Mouse (Mus musculus) right cerebral cortex, adult 18-20 months (tissue): ENCODE measurements around the gene Mrpl53.
A peak's percentile ranks its signal among the peaks of the same experiment; 100 is the strongest.

Experiments used
- DNase-seq: peaks from one replicate; pipeline ENCODE4 v3.0.0; 2022; ENCODE audit warnings: mixed read lengths

The Mrpl53 gene

DNA sequence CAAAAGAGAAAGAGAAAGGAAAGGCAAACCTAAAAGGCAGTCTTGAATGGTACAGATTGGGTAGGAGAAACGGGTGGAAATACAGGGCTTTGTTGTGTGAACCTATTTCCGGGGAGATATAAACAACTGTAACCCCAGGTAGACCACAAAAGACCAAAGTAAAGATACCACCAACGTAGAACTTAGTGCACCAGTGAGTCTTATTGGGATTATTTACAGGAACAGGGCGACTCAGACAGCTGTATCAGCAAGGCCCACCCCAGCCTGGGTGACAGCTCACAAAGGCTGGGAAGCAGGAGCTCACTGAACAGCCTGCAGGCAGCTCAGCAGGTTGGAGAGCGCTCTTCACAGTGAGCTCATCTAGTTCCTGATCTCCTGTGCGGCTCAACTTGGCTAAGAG is 12.9 kb upstream of the Mrpl53 start:
- no peak for DNase-seq

DNA sequence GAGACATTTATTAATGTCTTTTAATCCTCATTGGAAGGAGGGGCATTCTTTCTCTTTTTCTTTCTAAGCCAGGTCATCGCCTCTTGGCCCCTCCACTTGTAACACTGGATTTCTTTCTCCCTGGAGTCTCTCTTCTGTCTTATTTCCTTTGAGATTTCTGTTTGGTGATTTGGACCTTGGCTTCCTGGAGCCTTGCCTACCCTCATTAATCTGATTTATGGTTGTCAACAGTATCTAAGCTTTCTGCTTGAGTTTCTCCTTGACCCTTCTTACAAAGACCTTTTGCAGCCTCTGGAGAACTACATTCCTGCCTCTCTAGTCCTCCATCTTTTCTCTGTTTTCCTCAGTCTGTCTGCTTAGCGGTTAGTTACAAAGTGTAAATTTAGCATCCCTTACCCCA is 10.4 kb upstream of the Mrpl53 start:
- DNase-seq, result no peak

DNA sequence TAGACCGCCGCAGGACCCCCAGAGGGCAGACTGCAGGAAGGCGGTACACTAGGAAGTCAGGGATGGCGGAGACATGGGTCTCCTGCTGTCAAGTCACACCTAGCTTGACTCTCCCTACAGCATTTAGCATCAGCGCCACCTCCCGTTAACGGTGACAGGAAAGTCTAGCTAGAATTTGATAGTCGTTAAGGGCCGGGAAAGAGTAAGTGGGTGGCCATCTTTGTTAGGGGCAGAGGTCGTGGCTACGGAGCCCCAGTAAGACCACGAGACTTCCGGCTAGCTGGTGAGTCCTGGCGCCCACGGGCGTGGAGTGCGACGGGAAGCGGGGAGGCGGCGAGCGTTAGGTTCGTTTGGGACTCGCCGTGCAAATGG is 7.5 kb upstream of the Mrpl53 start, which contains the start of the genes Ccdc142 and Gm42688:
TSS of gene Ccdc142 (plus strand) at position 286 of the 372 bp plus-strand sequence.
TSS of gene Gm42688 (plus strand) at position 302 of the 372 bp plus-strand sequence.
- DNase-seq, result peak; percentile 92

DNA sequence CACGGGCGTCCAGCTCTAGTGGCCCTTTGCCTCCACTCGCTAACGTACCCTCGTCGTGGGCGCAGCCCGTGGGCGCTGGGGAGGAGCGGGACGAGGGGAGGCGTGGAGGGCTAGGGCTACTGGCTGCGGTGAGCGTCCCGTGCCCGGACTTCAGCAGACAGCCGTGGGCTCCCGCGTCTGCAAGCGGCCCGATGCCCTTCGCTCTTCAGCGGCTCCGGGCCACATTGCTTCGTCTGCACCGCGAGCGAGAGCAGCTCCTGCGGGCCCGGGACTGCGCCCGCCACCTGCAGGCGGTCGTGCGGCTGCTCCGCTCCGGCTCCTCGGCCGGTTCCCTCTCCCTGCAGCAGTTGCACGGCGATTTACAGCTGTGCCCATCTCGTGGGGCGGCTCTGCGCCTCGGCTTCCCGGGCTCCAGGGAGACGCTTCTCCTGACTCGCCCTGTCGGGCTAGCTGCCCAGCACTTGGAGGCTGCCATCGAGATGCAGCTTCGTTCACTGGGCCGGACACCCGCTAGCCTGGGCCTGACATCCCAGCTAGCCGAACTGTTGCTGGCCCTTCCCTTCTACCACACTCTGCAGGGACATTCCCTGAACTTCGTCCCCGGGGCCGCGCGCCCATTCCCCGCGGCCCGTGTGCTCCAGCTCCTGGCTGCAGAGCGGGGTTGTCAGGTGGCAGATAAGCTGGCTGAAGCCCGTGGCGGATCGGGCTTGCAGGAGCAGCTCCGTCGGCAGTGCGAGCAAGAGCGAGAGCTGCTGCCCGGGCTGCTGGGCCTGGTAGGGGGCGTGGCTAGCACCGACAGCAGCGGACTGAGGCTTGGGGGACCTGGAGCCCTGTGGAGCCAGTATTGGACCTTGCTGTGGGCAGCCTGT is 6.9 kb upstream of the Mrpl53 start:
- DNase-seq, result peak; percentile 59

DNA sequence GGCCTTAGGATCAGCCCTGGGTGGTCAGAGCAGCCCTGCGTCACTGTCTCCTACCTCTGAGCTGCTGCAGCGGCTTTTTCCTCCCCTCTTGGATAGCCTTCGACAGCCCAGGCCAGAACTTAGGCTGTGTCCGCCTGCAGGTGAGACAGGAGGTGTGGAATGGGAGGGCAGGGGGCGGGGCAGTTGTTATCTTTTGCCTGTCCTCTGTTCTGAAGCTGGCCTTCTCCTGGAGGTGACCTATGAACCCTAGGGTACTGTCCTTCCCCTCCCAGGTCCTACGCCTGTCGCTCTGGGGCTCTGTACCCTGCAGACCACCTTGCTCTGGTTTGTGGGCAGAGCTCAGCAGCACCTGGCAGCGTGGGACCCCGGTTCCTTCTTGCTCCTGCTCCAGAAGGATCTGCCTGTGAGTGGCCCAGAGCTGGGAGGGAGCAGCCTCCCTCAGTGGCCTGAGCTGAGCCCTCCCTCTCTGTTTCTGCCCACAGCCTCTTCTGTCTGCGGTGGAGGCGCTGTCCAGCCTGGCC is 5.7 kb upstream of the Mrpl53 start:
- DNase-seq, result no peak

DNA sequence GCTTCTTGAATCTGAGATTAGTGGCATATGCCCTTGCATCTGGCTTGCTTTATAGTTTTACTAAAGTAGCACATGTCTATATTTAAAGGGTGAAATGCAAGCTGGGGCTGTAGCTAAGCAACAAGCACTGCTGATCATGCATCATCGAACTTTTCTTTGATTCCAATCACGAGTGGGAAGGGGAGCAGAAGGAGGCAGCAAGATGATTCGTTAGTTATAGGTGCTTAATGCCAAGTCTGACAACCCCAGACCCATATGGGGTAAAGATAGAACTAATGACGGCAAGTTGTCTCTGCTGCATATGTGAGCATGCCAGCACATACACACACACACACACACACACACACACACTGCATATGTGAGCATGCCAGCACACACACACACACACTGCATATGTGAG is 4.7 kb upstream of the Mrpl53 start:
- DNase-seq, result no peak

DNA sequence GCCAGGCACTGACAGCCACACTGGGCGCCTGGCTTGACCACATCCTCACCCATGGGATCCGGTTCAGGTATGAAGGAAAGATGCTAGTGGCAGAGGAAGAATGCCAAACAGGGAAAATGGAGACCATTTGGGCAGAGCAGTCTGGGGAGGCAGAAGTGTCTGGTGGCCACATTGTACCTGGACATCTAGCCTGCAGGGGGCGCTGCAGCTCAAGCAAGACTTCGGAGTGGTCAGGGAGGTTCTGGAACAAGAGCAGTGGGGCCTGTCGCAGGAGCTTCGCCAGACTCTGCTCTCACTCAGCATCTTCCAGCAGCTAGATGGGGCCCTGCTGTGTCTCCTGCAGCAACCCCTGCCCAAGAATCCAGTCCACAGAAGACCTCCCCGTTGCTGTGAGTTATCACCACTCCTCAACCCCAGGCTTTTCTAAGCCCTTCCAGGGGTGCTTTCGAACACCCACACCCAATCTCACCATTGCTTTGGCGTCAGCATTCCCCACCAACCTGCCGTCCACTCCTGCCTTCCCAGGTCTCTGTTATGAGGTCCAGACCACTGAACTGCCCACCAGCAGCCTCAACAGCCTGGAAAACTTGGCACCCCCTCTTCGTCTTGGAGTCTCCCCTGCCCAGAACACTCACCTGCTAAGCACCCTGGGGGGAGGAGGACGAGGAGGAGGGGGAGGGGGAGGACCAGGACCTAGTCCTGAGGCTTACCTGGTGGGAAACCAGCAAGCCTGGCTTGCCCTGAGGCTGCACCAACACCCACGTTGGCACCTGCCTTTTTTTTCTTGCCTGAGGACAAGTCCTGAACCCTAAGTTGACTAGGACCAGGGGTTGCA is 1.1 kb upstream of the Mrpl53 start:
- peak; percentile 63 for DNase-seq

DNA sequence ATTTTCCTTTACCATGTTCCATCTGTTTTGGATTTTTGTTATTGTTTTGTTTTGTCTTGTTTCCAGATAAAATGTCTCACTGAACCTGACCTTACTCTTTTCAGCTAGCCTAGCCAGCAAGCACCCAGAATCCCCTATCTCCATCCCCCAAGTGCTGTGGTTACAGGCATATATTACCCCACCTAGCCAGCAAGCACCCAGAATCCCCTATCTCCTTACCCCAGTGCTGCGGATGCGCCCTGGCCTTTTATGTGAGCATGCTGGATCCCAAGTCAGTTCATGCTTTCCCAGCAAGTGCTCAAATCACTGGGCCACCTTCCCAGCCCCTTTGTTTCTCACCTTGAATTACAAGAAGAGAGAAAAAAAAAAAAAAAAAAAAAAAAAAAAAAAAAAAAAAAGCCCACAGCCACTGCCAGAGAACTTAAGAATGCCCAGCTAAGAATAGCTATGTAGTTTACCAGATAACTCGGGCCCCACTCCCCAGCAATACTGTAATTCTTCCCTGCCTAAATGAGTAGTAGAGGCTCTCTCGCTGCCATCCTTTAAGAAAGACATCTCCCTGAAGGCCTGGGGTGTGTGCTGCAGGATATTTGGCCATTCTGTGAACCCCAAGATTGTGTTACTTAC is 2.8 kb downstream of the Mrpl53 start:
- DNase-seq, result no peak

DNA sequence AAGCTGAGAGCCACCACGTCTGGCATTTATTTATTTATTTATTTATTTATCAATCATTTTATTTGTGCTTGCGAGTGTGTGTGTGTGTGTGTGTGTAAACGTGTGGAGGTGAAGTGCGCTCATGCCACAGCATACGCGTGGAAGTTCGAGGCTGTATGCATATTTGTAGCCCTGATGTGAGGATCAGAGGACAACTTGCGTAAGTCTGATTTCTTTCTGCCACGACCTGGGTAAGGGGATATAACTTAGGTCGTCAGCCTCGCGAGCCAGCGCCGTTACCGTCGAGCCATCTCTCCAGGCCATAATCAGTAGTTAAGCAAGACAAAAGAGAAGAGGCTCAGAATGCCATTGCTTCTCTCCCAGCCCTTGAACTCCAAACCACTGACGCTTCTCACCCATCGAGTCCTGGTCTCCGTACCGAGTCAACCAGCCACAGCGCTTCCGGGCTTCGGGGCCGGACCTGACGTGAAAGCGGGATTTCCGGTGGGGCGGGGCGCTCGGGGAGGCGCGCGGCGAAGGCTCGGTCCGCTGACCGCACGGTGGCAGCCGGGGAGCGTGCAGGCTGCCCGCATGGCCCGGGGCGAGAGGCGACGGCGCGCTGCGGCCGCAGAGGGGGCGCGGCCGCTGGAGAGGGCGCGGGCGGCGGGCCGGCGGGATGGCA is 6.3 kb downstream of the Mrpl53 start, which contains the start of gene Mogs:
TSS of gene Mogs (plus strand) at position 486 of the 661 bp plus-strand sequence.
- peak; percentile 94 for DNase-seq

DNA sequence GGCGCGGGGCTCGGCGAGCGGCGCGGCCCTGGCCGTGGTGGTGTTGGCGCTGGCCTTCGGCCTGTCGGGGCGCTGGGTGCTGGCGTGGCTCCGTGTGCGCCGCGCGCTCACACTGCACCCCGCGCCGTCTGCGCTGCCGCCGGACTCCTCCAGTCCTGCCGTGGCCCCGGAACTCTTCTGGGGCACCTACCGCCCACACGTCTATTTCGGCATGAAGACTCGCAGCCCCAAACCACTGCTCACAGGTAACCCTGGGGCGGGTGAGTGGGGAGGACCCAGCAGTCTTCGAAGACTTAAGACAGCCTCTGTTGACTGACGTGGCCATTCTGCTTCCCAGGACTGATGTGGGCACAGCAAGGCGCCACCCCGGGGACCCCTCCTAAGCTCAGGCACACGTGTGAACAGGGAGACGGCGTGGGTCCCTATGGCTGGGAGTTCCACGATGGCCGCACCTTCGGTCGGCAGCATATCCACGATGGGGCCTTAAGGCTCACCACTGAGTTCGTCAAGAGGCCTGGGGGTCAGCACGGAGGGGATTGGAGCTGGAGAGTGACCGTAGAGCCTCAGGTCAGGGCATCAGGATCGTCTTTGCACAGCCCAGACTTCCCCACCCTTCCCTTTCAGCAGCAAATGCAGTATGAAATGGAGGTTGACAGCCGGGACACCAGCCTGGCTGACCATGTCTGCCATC is 7.0 kb downstream of the Mrpl53 start:
- DNase-seq, result no peak

DNA sequence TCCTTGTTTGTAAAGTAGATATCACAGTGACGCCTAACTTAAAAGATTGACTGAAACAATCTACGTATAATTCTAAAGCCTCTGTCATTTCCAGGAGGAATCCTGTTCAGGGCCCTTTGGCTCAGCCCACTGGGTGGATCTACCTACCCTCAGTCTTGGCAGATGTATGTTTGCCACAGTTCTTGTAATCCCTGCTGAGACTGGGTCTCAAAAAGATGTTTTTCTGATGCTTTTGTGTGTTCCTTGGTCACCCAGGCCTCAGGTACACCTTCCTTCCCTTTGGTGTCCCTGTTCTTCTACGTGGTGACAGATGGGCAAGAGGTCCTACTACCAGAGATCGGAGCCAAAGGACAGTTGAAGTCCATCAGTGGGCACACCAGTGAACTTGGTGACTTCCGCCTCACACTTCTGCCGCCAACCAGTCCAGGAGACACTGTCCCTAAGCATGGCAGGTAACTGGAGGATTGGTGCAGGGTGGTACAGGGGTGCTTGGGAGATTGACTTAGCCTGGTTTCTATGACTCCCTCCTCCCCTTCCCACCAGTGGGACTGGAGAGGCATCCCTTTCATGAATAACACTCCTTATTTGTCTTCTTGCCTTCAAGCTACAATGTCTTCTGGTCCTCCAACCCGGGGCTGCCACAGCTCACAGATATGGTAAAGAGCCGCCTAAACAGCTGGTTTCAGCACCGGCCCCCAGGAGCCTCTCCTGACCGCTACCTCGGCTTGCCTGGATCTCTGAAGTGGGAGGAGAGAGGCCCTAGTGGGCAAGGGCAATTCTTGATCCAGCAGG is 7.7 kb downstream of the Mrpl53 start:
- DNase-seq, result no peak

DNA sequence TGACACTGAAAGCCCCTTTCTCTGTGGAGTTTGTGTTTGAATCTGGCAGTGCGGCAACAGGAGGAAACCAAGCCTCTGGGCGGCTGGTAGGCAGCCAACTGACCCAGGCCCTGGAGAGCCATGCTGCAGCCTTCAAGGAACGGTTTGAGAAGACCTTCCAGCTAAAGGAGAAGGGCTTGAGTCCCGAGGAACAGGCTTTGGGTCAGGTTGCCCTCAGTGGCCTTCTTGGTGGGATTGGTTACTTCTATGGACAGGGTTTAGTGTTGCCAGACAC is 8.3 kb downstream of the Mrpl53 start:
- DNase-seq, result no peak

DNA sequence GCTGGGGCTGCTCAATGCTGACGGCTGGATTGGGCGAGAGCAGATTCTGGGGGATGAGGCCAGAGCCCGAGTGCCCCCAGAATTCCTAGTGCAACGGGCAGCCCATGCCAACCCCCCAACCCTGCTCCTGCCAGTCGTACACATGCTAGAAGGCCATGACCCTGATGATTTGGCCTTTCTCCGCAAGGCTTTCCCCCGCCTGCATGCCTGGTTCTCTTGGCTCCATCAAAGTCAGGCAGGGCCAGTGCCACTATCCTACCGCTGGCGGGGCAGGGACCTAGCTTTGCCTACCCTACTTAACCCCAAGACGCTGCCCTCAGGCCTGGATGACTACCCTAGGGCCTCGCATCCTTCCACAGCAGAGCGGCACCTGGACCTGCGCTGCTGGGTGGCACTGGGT is 8.8 kb downstream of the Mrpl53 start:
- no peak for DNase-seq

DNA sequence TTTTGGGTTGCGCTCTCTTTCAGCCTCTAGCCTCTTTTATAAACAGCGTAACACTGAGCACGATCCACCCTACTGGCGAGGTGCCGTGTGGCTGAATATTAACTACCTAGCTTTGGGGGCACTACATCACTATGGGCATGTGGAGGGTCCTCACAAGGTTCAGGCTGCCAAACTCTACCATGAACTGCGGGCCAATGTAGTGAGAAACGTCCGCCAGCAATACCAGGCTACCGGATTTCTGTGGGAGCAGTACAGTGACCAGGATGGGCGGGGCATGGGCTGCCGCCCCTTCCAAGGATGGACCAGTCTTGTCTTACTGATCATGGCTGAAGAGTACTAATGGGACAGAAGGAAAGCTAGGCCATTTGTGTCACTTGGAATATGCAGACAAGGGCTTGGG is 9.5 kb downstream of the Mrpl53 start:
- DNase-seq, result no peak

DNA sequence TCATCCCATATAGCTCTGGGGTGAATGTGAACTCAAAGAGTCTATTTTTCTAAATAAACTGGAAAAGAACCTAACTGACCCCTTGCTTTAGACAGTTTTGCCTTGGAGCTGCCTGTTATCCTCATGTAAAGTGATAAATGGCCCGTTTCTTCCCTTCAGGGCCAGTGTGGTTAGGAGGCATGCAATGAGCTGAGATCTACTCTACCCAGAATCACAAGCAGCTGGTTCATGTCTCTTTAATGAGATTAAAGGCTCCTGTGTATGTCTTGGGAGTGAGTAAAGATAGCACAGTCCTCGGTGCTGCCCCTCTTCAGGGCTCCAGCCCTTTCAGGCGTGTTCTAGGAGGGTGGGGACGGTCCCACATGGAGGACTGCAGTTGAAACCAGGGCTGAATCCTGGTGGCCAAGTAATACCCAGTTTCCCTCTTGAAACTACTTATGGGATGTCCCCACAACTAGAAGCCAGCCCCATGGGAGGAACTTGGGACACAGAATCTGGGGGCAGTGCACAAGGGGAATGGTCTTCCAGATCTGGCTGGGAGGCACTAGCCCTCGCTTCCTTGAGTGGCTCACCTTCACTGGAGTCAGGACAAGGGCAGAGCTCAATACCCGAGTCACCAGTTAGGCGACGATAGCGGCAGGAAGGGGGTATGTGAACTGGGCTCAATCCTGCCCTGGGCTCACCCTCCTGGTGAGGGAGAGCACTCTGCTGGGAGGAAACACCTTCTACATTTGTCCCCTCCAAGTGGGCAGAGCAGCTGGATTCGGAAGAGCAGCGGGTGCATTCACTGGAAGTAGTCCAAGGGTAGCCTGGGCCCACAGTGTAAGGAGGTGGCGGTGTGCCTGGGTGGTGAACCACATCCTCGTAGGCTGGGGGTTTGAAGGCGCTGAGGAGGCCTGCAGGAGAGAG is 10.2 kb downstream of the Mrpl53 start:
- DNase-seq, result no peak

DNA sequence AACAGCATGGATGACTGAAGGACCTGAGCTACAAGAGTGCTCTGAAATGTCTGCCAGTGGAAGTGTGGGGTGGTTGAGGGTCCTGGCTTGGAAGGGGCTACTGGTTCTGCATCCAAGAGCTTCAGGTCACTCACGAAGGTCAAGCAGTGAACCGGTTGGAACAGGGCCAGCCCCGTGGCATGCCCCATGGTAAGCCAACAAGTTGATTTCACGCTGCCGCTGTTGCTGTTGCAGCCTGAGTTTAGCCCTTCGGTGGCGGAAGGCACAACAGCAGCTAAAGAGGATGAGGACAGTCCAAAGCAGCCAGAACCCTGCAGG is 10.9 kb downstream of the Mrpl53 start:
- no peak for DNase-seq

DNA sequence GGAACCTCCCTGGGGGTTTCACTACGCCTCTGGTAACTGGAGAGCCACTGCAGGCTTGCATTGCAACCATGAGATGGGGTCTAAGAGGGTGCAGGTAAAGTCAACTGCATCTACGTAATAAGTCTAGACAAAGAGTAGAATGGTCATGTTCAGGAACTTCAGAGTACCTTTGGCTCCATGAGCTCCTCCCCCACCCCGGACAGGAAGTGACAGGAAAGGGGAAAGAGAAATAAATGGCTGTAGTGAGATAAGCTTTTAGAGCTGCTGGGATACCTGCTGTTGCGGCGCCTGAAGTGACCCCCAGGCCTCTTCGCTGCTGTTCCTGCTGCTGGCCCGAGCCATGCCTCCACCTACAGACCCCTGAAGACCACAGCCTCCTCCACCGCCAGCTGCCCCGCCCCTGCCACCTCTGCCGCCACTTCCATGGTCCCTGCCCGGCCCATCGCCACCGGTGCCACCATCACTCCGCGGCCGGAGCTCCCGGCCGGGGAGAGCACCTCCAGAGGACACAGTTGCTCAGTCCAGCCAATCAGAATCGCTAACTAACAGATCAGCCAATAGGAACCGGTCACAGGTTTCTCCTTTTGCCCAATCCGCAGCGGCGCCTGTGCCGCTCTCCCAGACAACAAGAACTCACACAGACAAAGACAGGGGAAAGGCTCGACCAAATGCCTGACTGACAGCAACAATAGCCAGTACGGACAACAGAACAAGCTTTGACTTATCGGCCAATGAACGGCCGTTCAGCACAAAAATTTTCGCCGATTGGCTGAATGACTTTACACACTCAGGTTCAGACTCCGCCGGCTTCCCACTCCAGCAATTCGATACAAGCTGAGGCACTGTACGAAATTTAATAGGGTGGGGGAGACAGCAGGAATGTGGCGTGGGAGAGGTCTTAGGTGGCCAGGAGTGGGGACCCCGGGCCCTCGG is 12.4 kb downstream of the Mrpl53 start, which contains the start of gene Wbp1:
TSS of gene Wbp1 (minus strand) at position 630 of the 933 bp plus-strand sequence.
- DNase-seq, result peak; percentile 99

DNA sequence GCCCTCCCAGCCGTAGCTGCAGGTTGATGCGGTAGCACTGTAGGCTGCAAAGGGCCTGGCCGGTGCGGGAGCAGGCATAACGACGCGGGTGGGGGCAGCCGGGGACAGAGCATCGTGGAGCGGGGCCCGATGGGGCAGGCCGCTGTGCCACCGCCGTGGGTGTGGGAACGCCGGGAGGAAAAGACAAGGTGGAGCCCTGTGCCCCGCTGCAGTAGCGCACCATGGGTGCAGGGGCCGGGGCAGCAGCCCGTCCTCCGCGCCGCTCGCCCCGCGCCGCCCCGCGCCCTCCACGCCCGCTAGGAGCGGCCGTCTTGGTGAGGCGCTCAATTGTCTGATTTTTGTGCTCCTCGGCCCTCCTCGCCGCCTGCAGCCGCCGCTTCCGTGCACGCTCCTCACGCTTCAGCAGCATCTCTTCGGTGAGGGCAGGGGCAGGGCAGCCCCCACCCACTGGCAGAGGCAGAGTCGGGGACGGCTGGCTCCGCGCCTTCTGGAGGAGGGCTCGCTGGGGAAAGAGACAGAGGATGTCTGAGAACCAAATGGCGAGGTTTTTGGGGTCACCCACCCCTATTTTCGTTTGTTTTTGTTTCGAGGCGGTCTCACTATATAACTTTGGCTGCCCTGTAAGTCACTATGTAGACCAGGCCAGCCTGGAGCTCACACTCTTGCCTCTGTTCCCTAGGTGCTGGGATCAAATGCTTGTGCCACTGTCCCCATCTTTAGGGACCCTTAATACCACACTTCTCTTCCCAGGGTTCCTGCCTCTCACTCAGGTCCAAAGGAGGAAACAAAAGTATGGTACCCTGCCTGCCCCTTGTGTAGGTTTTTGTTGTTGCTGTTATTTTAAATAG is 13.2 kb downstream of the Mrpl53 start:
- no peak for DNase-seq
